Mouse (Mus musculus) inflammation-experienced regulatory T-cells, adult 6 months (primary cell): ENCODE measurements around the gene Greb1. TPM values are rescaled to one million over a fixed set of nuclear protein-coding genes. Genes with fewer than 3 reads are reported as not detected.

Experiments used
- ATAC-seq: one replicate; pipeline ENCODE4 v1.8.0; 2017
- polyA plus RNA-seq, 3 experiments: library from polyadenylated mRNA; unstranded; fragments of 100-300 nt; shearing (Covaris generic); gene quantifications; one replicate each; pipeline ENCODE4 v1.2.1; 2017

Gene Greb1
- polyA plus RNA-seq, 3 experiments from 2014 or later = 0.36 to 1.1 TPM; not detected in 1

DNA sequence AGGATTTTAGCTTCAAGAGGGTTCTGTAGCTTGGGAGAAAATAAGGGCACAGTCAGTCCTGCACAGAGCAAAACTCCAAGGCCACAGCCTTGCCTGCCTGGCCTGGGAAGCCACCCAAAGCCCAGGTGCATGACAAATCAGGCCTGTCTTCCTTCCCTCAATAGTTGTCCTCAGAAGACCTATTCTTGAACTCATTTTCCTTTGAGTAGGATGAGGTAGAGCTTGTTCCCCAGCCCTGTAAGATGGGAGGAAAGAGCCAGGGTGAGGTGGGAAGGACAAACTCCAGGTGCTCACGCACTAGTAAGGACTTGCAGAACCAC lies 169.9 kb downstream of the Greb1 start:
- no peak for ATAC-seq

DNA sequence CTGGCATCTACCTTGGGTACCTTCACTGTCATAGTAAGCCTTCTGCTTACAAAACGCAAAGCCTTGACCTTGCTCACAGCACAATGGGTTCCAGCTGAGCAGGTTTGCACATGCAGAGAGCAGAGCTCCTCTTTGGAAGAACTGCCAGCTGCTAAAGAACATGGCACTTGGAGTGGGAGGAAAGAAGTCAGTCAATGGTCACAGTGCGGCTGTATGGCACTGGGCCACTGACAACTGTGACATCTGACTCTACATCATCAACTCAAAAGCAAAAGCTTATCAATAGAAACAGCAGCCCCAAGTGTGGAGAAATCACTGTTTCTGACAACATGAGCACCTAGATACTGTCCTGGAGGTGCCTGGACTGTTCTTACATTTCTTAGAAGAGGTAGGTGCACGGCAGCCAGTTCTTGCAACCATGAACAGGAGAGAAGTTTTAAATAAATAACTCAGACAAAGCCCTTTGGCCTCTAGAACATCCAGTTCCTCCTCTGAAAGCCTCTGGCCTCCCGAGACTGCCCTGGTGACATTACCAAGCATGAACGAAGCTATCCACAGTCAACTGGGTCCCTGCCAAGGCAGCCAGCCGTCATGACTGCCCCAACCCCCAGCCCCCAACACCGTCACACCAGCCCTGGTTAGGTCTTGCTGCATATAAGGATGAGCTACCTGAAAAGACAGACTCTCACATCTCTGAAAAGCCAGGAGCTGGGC lies 170.4 kb downstream of the Greb1 start:
- ATAC-seq = no peak

Other genes starting within 250 kb of the Greb1 start
- 10 to 100 TPM in 2 of 3 experiments, 1 to 10 TPM in 1; 9.4 to 29.1 (median 16.7) TPM for gene Lpin1, start 189.9 kb downstream of the Greb1 start, polyA plus RNA-seq
- gene Ntsr2, start 147.5 kb downstream of the Greb1 start, polyA plus RNA-seq = not detected
- gene E2f6, start 10.1 kb upstream of the Greb1 start, polyA plus RNA-seq = 1 to 10 TPM; 3.0 to 5.1 (median 5.0) TPM
- gene Rock2, start 94.0 kb upstream of the Greb1 start, polyA plus RNA-seq = 10 to 100 TPM; 12.8 to 16.2 (median 15.6) TPM
- 100 to 1,000 TPM in 1 of 3 experiments, 10 to 100 TPM in 2; 57.2 to 116 (median 62.2) TPM for gene Pqlc3, start 199.5 kb upstream of the Greb1 start, polyA plus RNA-seq
- 1 to 10 TPM in 2 of 3 experiments, under 1 TPM in 1; 0.94 to 1.6 (median 1.5) TPM for gene 2410004P03Rik, start 210.8 kb upstream of the Greb1 start, polyA plus RNA-seq